Mouse (Mus musculus) spleen, adult 2 months (tissue): ENCODE results near the gene Tmem63b.

Source experiments
- CTCF ChIP-seq: fragments of 200-500 bp; IDR thresholded peaks from 2 replicates; pipeline ENCODE4 v1.5.1; 2011; ENCODE audit warnings: mild to moderate bottlenecking, inconsistent platforms; ENCODE audit not compliant: insufficient read depth, insufficient read length, insufficient replicate concordance; ENCODE audit errors: extremely low read depth
- POLR2A ChIP-seq: fragments of 200-500 bp; IDR thresholded peaks from 2 replicates; pipeline ENCODE4 v1.6.1; 2011; ENCODE audit warnings: low read depth, low read length, inconsistent platforms

- TF ChIP-seq CTCF (no peak), POLR2A (no peak)
Measured at GRCm38 (mm10) chr17:45708179-45708578, 21.5 kb upstream of the Tmem63b start.
